Mouse (Mus musculus) spleen, adult 2 months (tissue): ENCODE data around the gene Paqr4. TPM values are rescaled to one million over a fixed set of nuclear protein-coding genes. Genes with fewer than 3 reads are reported as not detected.
A peak's percentile ranks its signal among the peaks of the same experiment; 100 is the strongest.

ENCODE experiments used
- DNase-seq, 2 experiments: peaks; one replicate each; pipeline versions ENCODE4 v3.0.0 to v3.0.0-alpha.2; 2012 to 2021; ENCODE audit warnings: low spot score in 2 of 2, low read depth in 1 of 2
- H3K27ac ChIP-seq: fragments of 200-500 bp; 2 replicates; pipeline ENCODE4 v1.5.1; 2012; ENCODE audit warnings: low read length, inconsistent platforms; ENCODE audit not compliant: insufficient read depth
- H3K27me3 ChIP-seq: fragments of 200-500 bp; 2 replicates; pipeline ENCODE4 v1.6.1; 2012; ENCODE audit warnings: mild to moderate bottlenecking, moderate library complexity, low read length, inconsistent platforms; ENCODE audit not compliant: control insufficient read depth, insufficient read depth
- H3K36me3 ChIP-seq: fragments of 200-500 bp; 2 replicates; pipeline ENCODE4 v1.6.1; 2012; ENCODE audit warnings: mild to moderate bottlenecking, low read length, inconsistent platforms; ENCODE audit not compliant: control insufficient read depth, insufficient read depth
- H3K4me1 ChIP-seq: fragments of 200-500 bp; 2 replicates; pipeline ENCODE4 v1.6.1; 2011; ENCODE audit warnings: inconsistent platforms; ENCODE audit not compliant: control insufficient read depth, insufficient read depth, insufficient read length
- H3K4me3 ChIP-seq: fragments of 200-500 bp; 2 replicates; pipeline ENCODE4 v1.5.1; 2011; ENCODE audit warnings: mild to moderate bottlenecking, inconsistent platforms; ENCODE audit not compliant: insufficient read depth, insufficient read length; ENCODE audit errors: extremely low read depth
- CTCF ChIP-seq: fragments of 200-500 bp; IDR thresholded peaks from 2 replicates; pipeline ENCODE4 v1.5.1; 2011; ENCODE audit warnings: mild to moderate bottlenecking, inconsistent platforms; ENCODE audit not compliant: insufficient read depth, insufficient read length, insufficient replicate concordance; ENCODE audit errors: extremely low read depth
- POLR2A ChIP-seq: fragments of 200-500 bp; IDR thresholded peaks from 2 replicates; pipeline ENCODE4 v1.6.1; 2011; ENCODE audit warnings: low read depth, low read length, inconsistent platforms
- WGBS: fragments of 180-500 bp; shearing (Covaris S2); methylation state at CpG from one replicate; pipeline ENCODE4 v1.1.7; 2018; 5-methylcytosine and 5-hydroxymethylcytosine counted together
- polyA plus RNA-seq: library from polyadenylated mRNA; depleted of rRNA; stranded (reverse); fragments of >200 nt; gene quantifications from 2 replicates; pipeline ENCODE4 v1.2.3, GENCODE M21; 2012

Paqr4 gene
- polyA plus RNA-seq, 1 experiment: 13.8 TPM

DNA sequence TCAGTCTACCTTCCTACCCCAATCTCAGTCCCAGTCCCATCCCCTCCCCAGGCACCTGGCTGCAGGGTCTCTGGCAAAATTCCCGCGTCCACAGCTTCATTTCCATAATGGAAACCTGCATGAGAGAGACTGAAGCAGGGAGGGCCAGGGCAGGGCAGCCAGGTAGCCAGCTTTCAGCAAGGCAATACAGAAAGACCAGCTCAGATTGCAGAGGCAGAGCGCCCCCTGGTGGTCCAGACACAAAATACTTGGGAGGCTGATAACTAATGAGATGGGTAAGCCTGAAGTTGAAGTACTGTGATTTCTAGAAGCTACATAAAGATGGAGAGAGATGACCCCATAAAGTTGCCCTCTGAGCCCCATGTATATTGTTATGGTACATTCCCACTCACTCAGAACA lies 34.5 kb downstream of the Paqr4 start:
- H3K4me1 ChIP-seq: no peaks in the 10 kb centered on the region
- H3K27ac ChIP-seq: no peak overlapping the region
- H3K36me3 ChIP-seq: no peaks in the 10 kb centered on the region
- no peak for TF ChIP-seq POLR2A
- TF ChIP-seq CTCF: peak; percentile 90; the same call in 1 of the 2 replicates
- WGBS: 3% methylated on average over 3 of the region's 3 CpGs
- no peak overlapping the region for H3K4me3 ChIP-seq
- peak; percentile 34 to 64 for DNase-seq
- peaks cover 4% of the 10 kb centered on the region for H3K27me3 ChIP-seq

DNA sequence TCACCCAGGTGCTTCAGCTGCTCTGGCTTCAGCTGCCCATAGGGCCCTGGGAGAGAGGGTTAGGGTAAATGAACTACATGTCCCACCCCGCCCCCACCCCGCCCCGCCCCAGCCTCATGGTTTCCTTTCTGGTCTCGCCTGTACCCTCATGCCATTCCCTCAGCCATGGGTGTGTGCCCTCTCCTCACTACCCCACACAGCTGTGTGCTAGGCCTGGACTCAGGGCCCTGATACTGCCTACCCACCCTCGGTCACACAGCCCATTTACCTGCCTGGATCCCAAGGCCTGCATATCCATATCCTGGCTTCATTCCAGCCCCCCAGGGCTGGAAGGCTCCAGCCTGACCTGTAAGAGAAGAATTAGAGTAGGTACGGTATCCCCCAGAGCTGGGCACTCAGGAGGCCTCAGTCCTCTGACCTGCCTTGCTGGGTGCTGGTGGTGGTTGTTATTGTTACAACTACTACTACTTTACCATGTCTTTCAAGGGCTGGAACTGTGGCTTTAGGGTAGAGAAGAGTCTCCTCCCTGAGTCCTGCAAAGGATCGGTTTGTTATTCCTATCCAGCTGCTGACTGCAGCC lies 35.1 kb downstream of the Paqr4 start:
- H3K27ac ChIP-seq: no peak overlapping the region
- H3K36me3 ChIP-seq: no peaks in the 10 kb centered on the region
- H3K4me3 ChIP-seq: no peak overlapping the region
- no peak for TF ChIP-seq CTCF
- no peak for TF ChIP-seq POLR2A
- peaks cover 4% of the 10 kb centered on the region for H3K27me3 ChIP-seq
- WGBS: 83% methylated on average over 7 of the region's 7 CpGs
- H3K4me1 ChIP-seq: no peaks in the 10 kb centered on the region
- no peak for DNase-seq

DNA sequence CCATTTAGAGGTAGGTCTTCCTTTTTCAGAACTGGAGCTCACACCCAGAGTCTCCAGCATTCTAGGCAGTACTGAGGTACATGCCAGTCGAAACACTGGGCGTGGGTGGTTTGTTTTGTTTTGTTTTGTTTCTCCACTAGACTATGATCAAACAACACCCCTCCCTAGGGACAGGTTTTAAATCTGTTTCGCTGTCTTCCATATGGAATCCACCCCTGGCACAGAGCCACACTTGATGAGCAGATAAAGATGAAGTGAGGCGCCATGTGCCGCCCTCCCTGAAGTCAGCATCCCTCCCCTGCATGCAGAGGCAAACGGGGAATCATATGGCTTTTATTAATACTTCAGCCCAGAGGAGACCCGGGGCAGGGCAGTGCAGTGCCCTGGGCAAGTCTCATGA lies 35.9 kb downstream of the Paqr4 start:
- no peak for TF ChIP-seq POLR2A
- no peak for TF ChIP-seq CTCF
- 70% methylated on average over 7 of the region's 7 CpGs for WGBS
- no peak overlapping the region for H3K27ac ChIP-seq
- peaks cover 7% of the 10 kb centered on the region for H3K27me3 ChIP-seq
- H3K4me1 ChIP-seq: peaks cover under 1% of the 10 kb centered on the region; the same call in 1 of the 2 replicates
- H3K36me3 ChIP-seq: no peaks in the 10 kb centered on the region
- no peak overlapping the region for H3K4me3 ChIP-seq
- DNase-seq: no peak

DNA sequence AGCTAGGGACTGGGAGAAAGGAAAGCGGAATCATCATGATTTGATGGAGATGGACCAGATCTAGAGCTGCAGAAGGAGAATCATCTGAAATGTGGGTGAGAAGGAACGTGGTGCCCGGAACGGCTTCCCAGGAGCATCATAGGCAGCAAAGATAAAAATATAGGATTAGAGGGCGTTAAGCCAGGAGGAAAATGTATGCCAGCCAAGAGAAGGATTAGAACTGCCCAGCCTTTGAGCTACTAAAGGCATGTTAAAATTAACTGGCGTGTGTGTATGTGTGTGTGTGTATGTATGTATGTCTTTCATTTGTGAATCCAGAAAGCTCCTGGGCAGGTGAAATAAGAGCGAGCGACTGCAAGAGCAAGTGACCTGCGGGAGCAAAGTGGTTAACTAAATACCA lies 37.4 kb downstream of the Paqr4 start:
- Histone ChIP-seq H3K27ac (no peak overlapping the region), H3K36me3 (no peaks in the 10 kb centered on the region), H3K27me3 (peaks cover 14% of the 10 kb centered on the region), H3K4me3 (no peak overlapping the region), H3K4me1 (peaks cover 6% of the 10 kb centered on the region; the same call in 1 of the 2 replicates)
- no peak for TF ChIP-seq POLR2A
- no peak for TF ChIP-seq CTCF
- WGBS: 90% methylated on average over 9 of the region's 9 CpGs
- no peak for DNase-seq

DNA sequence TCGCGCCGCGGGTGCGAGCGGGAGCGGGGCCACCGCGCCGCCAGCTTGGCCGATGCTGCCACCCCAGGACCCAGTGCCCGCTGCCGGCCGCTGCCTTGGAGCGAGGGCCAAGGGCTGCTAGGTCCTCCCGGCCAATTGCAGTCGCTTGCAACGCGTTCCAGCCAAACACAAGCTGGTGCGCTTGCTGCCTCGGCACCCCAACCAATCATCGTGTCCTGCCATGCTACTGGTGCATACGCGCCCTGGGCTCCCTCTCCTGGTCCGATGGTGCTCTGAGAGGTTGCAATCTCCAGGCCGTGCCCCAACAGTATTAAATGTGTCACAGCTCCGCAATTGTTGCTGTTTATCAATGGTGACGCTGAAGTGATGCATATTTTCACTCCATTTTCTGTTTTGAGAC lies 40.6 kb downstream of the Paqr4 start:
- peak; percentile 47 to 82 for DNase-seq
- H3K4me1 ChIP-seq: peaks cover 6% of the 10 kb centered on the region; the same call in 1 of the 2 replicates
- no peak overlapping the region for H3K27ac ChIP-seq
- H3K36me3 ChIP-seq: no peaks in the 10 kb centered on the region
- peak overlapping the region; percentile 47; the same call in 1 of the 2 replicates for H3K4me3 ChIP-seq
- no peak for TF ChIP-seq POLR2A
- peak; percentile 34; the same call in 1 of the 2 replicates for TF ChIP-seq CTCF
- peaks cover 14% of the 10 kb centered on the region for H3K27me3 ChIP-seq
- WGBS: 1% methylated on average over 18 of the region's 28 CpGs

DNA sequence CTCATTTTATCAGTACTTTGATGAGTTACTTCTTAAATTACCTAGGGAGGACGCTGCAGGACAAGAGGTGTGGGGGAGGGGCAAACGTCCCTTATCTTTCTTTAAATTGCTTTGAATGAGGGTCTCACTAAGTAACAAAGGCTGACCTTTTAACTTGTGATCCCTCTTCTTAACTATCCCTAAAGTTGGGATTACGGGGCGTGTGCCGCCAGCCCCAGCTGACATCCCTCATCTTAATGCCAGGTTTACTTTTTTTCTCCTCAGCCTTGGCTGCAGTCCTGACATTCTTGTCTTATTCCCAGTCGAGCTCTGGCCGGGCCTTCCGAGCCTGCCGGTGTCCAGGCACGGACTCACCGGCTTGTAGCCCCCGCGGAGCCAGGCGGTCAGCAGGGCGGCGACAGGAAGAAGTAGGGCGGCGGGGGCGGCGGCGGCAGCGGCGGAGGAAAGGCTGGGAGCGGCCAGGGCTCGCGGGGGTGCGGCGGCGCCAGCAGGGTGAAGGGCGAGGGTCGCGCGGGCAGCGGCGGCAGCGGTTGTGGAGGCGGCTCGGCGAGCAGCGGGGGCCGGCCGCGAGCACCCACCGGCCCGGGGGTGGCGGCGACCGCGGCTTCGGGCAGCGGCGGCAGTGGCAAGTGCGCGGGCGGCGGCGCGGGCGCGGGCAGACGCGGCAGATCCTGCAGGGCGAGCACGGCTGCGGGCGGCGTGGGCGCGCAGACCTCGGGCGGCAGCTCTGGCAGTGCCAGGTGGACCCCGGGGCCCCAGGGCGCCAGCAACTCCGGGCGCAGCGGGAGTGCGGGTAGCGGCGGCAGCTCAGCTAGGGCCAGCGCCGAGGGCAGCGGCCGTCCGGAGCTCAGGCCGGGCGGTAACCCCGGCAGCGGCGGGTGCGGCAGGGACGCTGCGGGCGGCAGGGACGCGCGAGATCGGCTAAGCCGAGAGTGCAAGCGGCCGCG lies 41.3 kb downstream of the Paqr4 start:
- TF ChIP-seq CTCF (no peak), POLR2A (no peak)
- H3K27ac ChIP-seq: no peak overlapping the region
- no peaks in the 10 kb centered on the region for H3K36me3 ChIP-seq
- H3K4me3 ChIP-seq: peak overlapping the region; percentile 47; the same call in 1 of the 2 replicates
- H3K4me1 ChIP-seq: peaks cover 6% of the 10 kb centered on the region; the same call in 1 of the 2 replicates
- DNase-seq: no peak
- peaks cover 13% of the 10 kb centered on the region for H3K27me3 ChIP-seq
- 3% methylated on average over 59 of the region's 101 CpGs for WGBS

DNA sequence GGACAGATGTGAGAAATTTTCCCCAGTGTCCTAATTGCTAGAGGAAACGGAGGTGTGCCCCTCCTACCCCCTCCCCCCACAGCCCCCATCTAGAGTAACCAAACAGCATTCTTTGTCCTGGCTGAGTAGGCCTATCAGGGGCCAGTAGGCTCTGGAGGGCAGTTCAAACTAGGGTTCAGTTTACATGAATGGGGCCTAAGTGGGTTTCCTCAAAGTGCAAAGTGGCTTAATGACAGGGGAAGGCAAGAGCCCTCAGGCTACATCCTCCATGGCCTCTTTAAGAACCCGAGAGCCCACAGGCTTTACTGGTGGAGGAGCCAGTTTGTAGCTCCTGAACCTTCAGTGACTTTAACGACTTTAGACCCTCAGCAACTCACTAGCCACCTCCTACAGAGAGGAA lies 44.9 kb downstream of the Paqr4 start:
- Histone ChIP-seq H3K4me1 (peaks cover 6% of the 10 kb centered on the region; the same call in 1 of the 2 replicates), H3K27ac (no peak overlapping the region), H3K36me3 (no peaks in the 10 kb centered on the region), H3K27me3 (peaks cover 11% of the 10 kb centered on the region), H3K4me3 (no peak overlapping the region)
- no peak for DNase-seq
- WGBS: 71% methylated on average over 3 of the region's 3 CpGs
- no peak for TF ChIP-seq POLR2A
- no peak for TF ChIP-seq CTCF
